Mouse (Mus musculus) urinary bladder, adult 2 months (tissue): ENCODE measurements around the gene Tsc1. TPM values are rescaled to one million over a fixed set of nuclear protein-coding genes. Genes with fewer than 3 reads are reported as not detected.

ENCODE experiments used
- DNase-seq: peaks from one replicate; pipeline ENCODE4 v3.0.0; 2022; ENCODE audit warnings: low spot score
- polyA plus RNA-seq: library from polyadenylated mRNA; depleted of rRNA; stranded (reverse); fragments of >200 nt; gene quantifications from 2 replicates; pipeline ENCODE4 v1.2.3, GENCODE M21; 2012; rRNA removed

The Tsc1 gene
- 11.3 and 13.6 TPM in 2 replicates for polyA plus RNA-seq

DNA sequence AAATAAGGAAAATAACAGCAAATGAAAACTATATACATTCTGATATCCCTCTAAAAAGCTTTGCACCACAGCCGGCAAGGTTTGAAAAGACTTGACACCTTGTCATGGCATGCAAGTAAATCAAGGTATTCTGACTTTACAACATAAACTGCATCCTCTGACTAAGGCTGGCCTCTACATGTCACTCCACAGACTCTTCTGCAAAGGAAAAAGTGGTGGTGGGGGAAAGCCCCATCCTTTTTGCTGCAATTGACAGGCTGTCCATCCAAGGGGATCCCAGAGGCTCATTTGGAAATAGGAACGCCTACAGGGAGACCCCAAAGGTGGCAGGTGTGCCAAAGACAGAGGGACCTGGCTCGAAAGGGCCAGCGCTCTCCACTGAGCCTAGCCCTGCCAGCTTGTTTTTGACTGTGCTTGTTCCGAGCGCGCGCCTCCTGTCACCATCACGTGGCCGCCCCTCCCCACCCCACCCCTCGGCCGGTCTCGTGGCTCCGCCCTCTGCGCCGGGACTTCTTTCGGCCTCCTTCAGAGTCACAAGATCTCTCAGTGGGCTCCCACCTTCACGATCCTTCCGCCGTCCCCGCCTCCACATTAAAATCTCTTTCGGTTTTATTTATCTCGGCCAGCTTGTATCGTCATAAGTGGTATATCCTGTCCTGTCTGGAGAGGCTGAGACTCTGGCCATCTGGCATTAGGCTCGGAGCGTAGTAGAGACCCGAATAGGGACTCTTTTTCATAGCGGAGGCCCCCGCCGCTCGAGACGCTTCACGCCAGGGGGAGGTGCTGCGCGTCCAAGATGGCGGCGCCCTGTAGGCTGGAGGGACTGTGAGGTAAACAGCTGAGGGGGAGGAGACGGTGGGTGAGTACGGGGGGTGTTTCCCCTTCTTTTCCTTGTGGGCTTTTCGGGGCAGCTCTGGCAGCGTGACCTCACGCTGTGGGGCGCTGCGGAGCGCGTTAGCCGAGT lies at the start of gene Tsc1:
Gene Tsc1 (plus strand): TSS at position 768 of the 964 bp plus-strand sequence.
- DNase-seq, result peak; percentile 81

- no peak for DNase-seq
These were observed 49.5 kb upstream of the Tsc1 start for GRCm38 (mm10) chr2:28591479-28591878.

- no peak for DNase-seq
These were observed 48.2 kb upstream of the Tsc1 start for GRCm38 (mm10) chr2:28592809-28593208.

DNA sequence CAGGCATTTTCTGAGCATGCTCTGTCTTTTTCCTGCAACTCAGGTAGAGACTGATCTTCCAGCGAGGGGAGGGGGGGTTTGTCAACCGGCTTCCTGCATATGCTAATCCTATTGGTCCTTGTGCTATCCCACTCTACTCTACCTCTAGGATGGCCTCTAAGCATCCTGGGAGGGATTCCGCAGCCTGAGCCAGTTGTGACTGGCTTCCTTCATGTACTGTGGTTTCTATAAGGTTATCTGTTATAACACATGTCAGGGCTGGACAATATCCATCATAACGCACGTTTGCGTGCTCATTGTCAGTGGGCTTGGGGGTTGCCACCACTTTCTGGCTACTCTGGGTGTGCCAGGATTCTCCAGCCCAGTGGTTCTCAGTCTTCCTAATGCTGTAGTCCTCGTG lies 45.0 kb upstream of the Tsc1 start:
- DNase-seq, result no peak

DNA sequence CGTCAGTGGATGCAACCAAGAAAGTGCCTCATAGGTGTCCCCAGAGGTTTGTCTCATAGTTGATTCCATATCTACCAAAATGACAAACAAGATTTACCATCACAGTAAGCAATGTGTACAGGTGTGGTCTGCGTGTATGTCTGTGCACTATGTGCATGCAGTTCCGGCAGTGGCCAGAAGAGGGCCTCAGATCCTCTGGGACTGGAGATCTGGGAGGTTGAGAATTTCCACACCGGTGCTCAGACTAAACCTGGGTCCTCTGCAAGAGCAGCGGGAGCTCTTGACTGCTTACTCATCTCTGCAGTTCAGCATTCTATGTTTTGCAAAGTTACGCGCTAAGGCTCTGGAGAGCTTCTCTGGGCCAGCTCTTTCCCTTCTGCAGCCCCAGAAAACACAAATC lies 44.0 kb upstream of the Tsc1 start:
- no peak for DNase-seq

GRCm38 (mm10) chr2:28597733-28598547 lies 43.1 kb upstream of the Tsc1 start:
- no peak for DNase-seq

GRCm38 (mm10) chr2:28598692-28599568 lies 42.1 kb upstream of the Tsc1 start:
- no peak for DNase-seq

DNA sequence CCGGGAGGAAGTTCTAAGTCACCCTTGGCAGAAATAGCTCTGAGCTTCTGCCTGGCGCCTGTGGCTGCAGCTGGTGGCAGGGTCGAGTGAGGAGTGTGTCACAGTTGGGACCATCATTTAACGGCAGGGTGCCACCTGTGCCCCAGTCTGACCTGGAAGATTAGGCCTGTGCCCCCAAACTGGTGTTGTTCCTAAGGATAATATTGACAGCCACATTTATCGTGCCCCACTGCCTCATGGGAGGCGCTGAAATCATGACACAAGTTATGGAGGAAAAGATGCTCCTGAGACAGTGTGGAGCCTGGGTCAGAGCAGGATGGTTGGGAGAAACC lies 41.5 kb upstream of the Tsc1 start:
- no peak for DNase-seq

GRCm38 (mm10) chr2:28601720-28602590 lies 39.1 kb upstream of the Tsc1 start:
- DNase-seq, result no peak

GRCm38 (mm10) chr2:28603542-28603941 lies 37.5 kb upstream of the Tsc1 start:
- DNase-seq, result no peak

DNA sequence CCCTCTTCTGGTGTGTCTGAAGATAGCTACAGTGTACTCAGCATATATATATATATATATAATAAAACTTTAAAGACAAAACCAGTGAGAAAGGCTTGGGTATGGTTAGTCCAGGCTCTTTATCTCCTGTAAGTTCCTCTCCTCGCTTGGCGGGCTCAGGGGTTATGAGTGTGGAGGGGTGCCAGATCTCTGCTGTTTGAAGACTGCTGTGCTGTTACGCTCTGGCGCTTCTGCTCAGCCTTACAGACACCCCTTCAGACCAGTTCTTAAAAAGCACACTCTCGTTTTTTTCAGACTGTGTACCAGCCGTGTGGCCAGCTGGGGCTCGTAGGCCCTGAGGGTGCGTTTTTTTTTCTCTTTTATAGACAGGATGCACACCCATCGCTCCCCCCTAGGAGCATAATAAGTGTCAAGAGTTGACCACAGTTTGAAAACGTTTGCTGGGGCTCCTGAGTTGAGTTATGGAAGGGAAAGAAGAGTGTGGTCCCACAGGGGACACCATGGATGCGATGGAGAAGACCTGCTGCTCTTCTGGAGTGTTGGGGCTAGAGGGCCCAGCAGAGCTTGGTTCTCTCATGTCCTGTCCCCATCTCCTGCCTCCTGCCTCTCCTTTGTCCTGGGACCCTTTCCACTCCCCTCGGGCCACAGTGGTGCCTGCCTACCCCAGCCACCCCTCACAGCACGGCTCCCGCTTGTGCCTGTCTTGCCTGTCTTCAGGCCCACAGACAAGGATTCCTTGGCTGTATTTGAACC lies 35.1 kb upstream of the Tsc1 start:
- no peak for DNase-seq

- no peak for DNase-seq
These were observed 34.3 kb upstream of the Tsc1 start for GRCm38 (mm10) chr2:28606601-28607340.

DNA sequence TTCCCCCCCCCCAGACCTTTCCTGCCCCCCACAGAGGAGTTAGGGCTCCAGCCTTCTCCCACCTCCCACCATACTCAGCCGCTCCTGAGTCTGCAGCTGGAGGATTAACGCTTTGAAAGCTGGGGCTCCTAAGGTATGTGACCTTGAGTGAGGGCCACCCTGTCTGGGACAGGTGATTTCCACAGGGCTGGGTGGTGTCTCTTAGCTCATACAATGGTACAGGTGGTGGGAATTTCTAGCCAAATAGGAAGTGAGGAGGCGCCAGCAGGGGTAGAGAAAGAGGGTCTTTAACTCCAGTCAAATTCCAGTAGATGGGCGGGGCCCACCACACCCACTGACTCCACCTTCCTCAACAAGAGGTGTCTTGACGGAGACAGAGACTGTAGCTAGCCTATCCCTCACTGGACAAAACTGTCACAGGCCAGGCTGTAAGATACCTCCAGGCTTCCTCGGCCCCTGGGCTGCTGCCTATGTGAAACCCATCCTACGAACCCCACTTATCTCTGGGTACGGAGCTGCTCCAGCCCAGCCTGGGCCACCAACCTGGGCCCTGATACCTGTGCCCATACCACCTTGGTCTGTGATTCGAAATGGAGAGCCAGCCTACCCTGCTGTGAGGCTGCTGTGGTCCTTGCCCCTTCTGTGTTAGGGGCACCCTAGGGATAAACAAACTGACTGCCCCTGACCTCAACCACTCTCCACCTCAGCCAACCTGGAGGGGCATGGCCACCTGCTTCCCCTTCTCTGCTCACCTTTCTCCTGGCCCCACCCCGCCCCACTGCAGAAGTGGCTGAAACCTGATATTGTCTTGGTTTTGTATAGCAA lies 33.5 kb upstream of the Tsc1 start:
- DNase-seq, result no peak

GRCm38 (mm10) chr2:28609851-28610250 lies 31.2 kb upstream of the Tsc1 start:
- no peak for DNase-seq

DNA sequence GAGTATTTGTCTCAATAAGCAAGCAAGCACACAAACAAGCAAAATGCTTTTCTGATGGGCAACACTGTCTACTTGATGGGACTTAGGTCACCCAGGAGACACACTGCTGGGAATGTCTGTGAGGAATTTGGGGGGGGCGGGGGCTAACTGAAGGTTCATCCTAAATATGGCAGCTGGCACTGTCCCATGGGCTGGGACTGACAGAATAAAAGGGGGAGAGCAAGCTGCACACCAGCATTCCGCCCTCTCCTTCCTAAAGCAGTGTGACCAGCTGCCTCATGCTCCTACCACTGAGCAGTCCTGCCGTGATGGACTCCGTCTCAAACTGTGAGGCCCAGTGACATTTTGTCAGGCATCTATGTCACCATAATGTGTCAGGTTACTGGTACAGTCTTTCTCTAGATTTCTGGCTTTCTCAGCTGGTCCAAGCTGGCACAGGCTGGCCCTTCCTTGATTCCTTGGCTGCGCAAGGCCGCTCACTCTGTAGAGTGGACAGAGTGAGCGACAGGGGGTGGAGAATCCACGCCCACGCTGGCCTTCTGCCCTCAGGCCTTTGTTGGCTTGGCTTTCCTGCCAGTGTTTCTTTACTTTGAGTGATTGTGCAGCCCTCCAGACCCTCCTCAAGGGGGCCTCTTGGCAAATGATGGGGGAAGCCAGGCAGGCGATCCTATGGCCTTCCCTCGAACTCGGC lies 30.2 kb upstream of the Tsc1 start:
- DNase-seq, result no peak

DNA sequence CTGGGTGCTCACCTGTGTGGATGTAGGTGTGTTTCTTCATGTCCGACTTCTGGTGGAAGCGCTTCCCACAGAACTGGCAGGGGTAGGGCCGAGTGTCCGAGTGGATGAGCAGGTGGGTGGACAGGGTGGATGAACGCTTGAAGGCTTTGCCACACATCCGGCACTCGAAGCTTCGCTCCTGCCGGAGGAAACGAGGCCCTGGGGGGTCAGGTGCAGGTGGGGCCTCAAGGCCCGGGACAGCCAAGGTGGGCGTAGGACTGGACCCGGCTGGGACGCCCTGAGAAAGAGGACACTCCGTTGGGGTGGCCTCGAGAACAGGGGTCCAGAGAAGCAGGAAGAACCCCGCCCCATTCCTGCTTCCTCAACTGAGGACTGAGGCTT lies 29.6 kb upstream of the Tsc1 start:
- DNase-seq, result no peak

DNA sequence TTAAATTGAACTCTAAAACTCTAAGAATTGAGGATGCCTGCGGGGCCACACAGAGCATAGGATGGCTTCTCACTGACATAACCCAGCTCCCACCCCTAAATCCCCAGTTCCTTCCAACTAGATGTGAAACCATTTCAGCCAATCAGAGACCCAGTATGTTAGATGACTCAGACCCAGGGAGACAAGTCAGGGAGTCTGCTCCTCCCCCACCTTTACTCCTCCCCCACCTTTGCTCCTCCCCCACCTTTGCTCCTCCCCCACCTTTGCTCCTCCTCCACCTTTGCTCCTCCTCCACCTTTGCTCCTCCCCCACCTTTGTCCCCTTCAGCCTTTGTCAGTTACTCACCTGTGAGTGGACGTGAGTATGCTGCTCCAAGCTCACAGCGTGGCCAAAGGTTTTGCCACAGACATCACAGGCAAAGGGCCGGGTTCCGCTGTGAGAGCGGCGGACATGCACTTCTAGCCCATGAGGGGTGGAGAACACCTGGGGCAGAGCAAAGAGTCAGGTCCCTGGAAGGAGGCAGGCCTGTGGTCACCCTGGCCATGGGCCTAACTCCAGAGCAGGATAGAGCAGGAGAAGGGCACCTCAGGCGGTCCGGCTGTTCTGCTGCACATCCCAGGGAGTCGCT lies 28.5 kb upstream of the Tsc1 start:
- DNase-seq, result no peak
